Mouse (Mus musculus) stomach, adult 2 months (tissue): Measurements from ENCODE around the gene Lrp4. TPM values are rescaled to one million over a fixed set of nuclear protein-coding genes. Genes with fewer than 3 reads are reported as not detected.

ENCODE experiments used
- polyA plus RNA-seq: library from polyadenylated mRNA; depleted of rRNA; stranded (reverse); fragments of >200 nt; gene quantifications from 2 replicates; pipeline ENCODE4 v1.2.3, GENCODE M21; 2012; rRNA removed

The Lrp4 gene
- 1.2 and 2.1 TPM in 2 replicates for polyA plus RNA-seq

GRCm38 (mm10) chr2:91457259-91457655, at the start of gene Lrp4:
Gene Lrp4, plus strand, starts transcription at chr2:91457511.

GRCm38 (mm10) chr2:91444286-91444892, 12.9 kb upstream of the Lrp4 start, which contains the start of gene 1110051M20Rik:
Gene 1110051M20Rik, minus strand, starts transcription at chr2:91444704.

GRCm38 (mm10) chr2:91526294-91527146, 69.2 kb downstream of the Lrp4 start, which contains the start of gene Ckap5:
Gene Ckap5, plus strand, starts transcription at chr2:91526762.

Other genes with a start within 250 kb of the Lrp4 start
- gene Ddb2, start 220.5 kb upstream of the Lrp4 start, polyA plus RNA-seq, result 3.2 and 4.9 TPM in 2 replicates
- gene Pacsin3, start 201.6 kb upstream of the Lrp4 start, polyA plus RNA-seq, result 22.0 and 22.8 TPM in 2 replicates
- 25.0 and 25.2 TPM in 2 replicates for gene Arfgap2, start 192.5 kb upstream of the Lrp4 start, polyA plus RNA-seq
- 4.5 and 6.2 TPM in 2 replicates for gene 1110051M20Rik, start 12.8 kb upstream of the Lrp4 start, polyA plus RNA-seq
- gene Ckap5, start 69.3 kb downstream of the Lrp4 start, polyA plus RNA-seq, result 1.2 and 1.6 TPM in 2 replicates
- 0.75 and 1.2 TPM in 2 replicates for gene F2, start 178.9 kb downstream of the Lrp4 start, polyA plus RNA-seq
- 7.5 TPM in 2 replicates for gene Zfp408, start 192.3 kb downstream of the Lrp4 start, polyA plus RNA-seq
- gene Arhgap1, start 192.3 kb downstream of the Lrp4 start, polyA plus RNA-seq, result 55.0 and 55.1 TPM in 2 replicates